Mouse (Mus musculus) hindbrain, embryonic 12.5 days (tissue): ENCODE measurements around the gene Ncoa3. TPM values are rescaled to one million over a fixed set of nuclear protein-coding genes. Genes with fewer than 3 reads are reported as not detected.

Experiments used
- ATAC-seq: fragments of 200-750 bp; cut with Nextera tagmentation; 2 replicates; pipeline ENCODE4 v1.8.0; 2017; ENCODE audit warnings: moderate TSS enrichment; ENCODE audit not compliant: low FRiP score
- H3K27ac ChIP-seq: fragments of 300-500 bp; sonication (generic); 2 replicates; pipeline ENCODE4 v1.5.1; 2016; ENCODE audit warnings: mild to moderate bottlenecking
- H3K27me3 ChIP-seq: fragments of 300-500 bp; sonication (generic); 2 replicates; pipeline ENCODE4 v1.6.1; 2016; ENCODE audit warnings: mild to moderate bottlenecking
- H3K36me3 ChIP-seq: fragments of 300-500 bp; sonication (generic); 2 replicates; pipeline ENCODE4 v1.6.1; 2016; ENCODE audit warnings: mild to moderate bottlenecking
- H3K4me1 ChIP-seq: fragments of 300-500 bp; sonication (generic); 2 replicates; pipeline ENCODE4 v1.6.1; 2016
- H3K4me2 ChIP-seq: fragments of 300-500 bp; sonication (generic); replicated peaks from 2 replicates; pipeline ENCODE4 v1.6.1; 2016; ENCODE audit warnings: mild to moderate bottlenecking
- H3K4me3 ChIP-seq: fragments of 300-500 bp; sonication (generic); 2 replicates; pipeline ENCODE4 v1.5.1; 2016; ENCODE audit warnings: mild to moderate bottlenecking
- H3K9ac ChIP-seq: fragments of 300-500 bp; sonication (generic); 2 replicates; pipeline ENCODE4 v1.6.1; 2016; ENCODE audit warnings: mild to moderate bottlenecking, moderate library complexity
- H3K9me3 ChIP-seq: fragments of 300-500 bp; sonication (generic); replicated peaks from 2 replicates; pipeline ENCODE4 v1.6.1; 2016; ENCODE audit warnings: mild to moderate bottlenecking
- WGBS: fragments of 180-500 bp; shearing (Covaris S2); methylation state at CpG from one replicate; pipeline ENCODE4 v1.1.7; 2016; 5-methylcytosine and 5-hydroxymethylcytosine counted together
- polyA plus RNA-seq: library from polyadenylated mRNA; unstranded; fragments of >200 nt; fragmentation: Nextera tagmentation; extraction: Ambion mirVana; gene quantifications from 2 replicates; pipeline ENCODE4 v1.2.1, GENCODE M21; 2016

Gene Ncoa3
- polyA plus RNA-seq, 1 experiment from 2014 or later: 14.9 TPM

DNA sequence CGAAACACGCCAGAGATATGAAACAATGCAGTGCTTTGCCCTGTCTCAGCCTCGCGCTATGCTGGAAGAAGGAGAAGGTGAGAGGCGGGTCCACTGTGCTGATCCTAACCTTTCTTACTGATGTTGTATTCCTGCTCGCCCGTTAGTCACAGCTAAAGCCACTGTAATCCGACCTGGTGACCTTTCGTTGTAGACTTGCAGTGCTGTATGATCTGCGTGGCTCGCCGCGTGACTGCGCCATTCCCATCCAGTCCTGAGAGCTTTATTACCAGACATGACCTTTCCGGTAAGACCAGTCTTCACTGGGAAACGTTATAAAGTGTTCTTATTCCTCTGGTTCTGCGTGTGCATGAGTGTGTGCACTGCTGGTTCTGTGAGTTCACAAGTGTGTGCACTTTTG is 59.0 kb downstream of the Ncoa3 start:
- 89% methylated on average over 17 of the region's 17 CpGs for WGBS
- H3K4me3 ChIP-seq: no peak overlapping the region

DNA sequence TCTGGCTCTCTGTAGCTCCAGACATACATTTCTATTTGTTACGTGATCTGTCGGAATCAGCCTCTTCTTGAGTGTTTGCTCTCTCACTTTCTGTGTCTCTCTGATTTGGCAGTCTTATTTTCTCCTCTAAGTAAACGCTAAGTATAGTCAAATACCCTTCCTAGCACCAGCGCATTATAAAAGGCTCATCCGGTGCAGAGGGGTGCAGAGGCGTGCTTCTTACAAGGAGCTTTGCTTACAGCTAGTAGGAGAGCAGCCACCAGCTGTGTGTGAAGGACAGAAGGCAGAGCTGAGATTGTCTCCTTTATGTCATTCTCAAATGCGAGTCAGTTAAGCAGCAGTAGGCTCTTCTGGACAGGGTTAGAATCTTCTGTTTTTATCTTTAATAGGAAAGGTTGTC is 59.5 kb downstream of the Ncoa3 start:
- no peak overlapping the region for H3K4me3 ChIP-seq
- H3K9ac ChIP-seq: no peak overlapping the region
- H3K27ac ChIP-seq: no peak overlapping the region
- no peak overlapping the region for H3K4me2 ChIP-seq
- no peak for ATAC-seq
- no peaks in the 10 kb centered on the region for H3K9me3 ChIP-seq
- H3K27me3 ChIP-seq: no peaks in the 10 kb centered on the region
- no peaks in the 10 kb centered on the region for H3K4me1 ChIP-seq
- peaks cover 59% of the 10 kb centered on the region for H3K36me3 ChIP-seq
- WGBS: 88% methylated on average over 7 of the region's 7 CpGs

More for the DNA sequence above, 59.0 kb downstream of the Ncoa3 start:
- ATAC-seq: no peak
- no peak overlapping the region for H3K9ac ChIP-seq
- H3K9me3 ChIP-seq: no peaks in the 10 kb centered on the region
- no peak overlapping the region for H3K4me2 ChIP-seq
- H3K36me3 ChIP-seq: peaks cover 55% of the 10 kb centered on the region
- no peak overlapping the region for H3K27ac ChIP-seq
- no peaks in the 10 kb centered on the region for H3K4me1 ChIP-seq
- no peaks in the 10 kb centered on the region for H3K27me3 ChIP-seq

- peaks cover 57% of the 10 kb centered on the region for H3K36me3 ChIP-seq
- 93% methylated on average over 14 of the region's 14 CpGs for WGBS
- no peak for ATAC-seq
- no peak overlapping the region for H3K4me2 ChIP-seq
- no peak overlapping the region for H3K4me3 ChIP-seq
- H3K4me1 ChIP-seq: no peaks in the 10 kb centered on the region
- no peaks in the 10 kb centered on the region for H3K27me3 ChIP-seq
- H3K9ac ChIP-seq: no peak overlapping the region
- H3K9me3 ChIP-seq: no peaks in the 10 kb centered on the region
- no peak overlapping the region for H3K27ac ChIP-seq
Observed at GRCm38 (mm10) chr2:166054002-166054539, 61.6 kb downstream of the Ncoa3 start.

DNA sequence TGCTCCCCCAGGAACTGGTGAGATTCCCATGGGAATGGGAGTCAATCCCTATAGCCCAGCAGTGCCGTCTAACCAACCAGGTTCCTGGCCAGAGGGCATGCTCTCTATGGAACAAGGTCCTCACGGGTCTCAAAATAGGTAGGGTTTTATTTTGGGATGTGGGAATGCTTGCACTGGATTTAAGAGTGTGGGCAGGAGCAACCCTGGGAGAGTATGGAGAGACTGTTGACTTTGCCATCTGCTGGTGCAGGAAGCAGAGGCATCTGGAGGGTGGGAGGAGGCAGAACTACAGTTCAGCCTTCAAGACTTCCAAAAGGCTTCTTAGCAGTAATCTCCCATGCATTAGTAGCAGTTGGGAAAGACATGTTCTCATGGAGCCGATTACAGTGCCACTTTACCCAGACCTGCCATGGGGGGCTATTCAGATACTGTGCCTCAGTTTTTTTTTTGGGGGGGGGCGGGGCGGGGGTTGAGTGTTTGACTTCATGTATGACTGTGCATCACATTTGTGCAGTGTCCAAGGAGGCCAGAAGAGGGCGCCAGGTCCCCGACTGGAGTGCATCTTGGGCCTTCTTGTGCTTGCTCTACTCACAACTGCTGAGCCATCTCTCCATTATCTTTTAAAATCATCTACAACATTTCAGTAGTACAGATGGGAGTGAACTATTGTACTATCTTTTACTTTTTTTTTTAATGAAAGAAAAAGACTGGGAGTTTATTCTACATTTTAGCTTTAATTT is 67.4 kb downstream of the Ncoa3 start:
- Histone ChIP-seq H3K36me3 (peaks cover 72% of the 10 kb centered on the region), H3K4me1 (no peaks in the 10 kb centered on the region), H3K9ac (no peak overlapping the region), H3K9me3 (no peaks in the 10 kb centered on the region), H3K4me2 (no peak overlapping the region), H3K4me3 (no peak overlapping the region), H3K27ac (no peak overlapping the region), H3K27me3 (no peaks in the 10 kb centered on the region)
- no peak for ATAC-seq
- WGBS: 72% methylated on average over 7 of the region's 7 CpGs

GRCm38 (mm10) chr2:166062008-166062407 is 69.6 kb downstream of the Ncoa3 start:
- no peak for ATAC-seq
- Histone ChIP-seq H3K36me3 (peaks cover 75% of the 10 kb centered on the region), H3K9me3 (no peaks in the 10 kb centered on the region), H3K9ac (no peak overlapping the region), H3K4me2 (no peak overlapping the region), H3K4me1 (no peaks in the 10 kb centered on the region), H3K27ac (no peak overlapping the region), H3K4me3 (no peak overlapping the region), H3K27me3 (no peaks in the 10 kb centered on the region)
- WGBS: 90% methylated on average over 1 of the region's 1 CpGs

GRCm38 (mm10) chr2:166062431-166062830 is 70.0 kb downstream of the Ncoa3 start:
- Histone ChIP-seq H3K36me3 (peaks cover 77% of the 10 kb centered on the region), H3K4me1 (no peaks in the 10 kb centered on the region), H3K4me2 (no peak overlapping the region), H3K27ac (no peak overlapping the region), H3K4me3 (no peak overlapping the region), H3K27me3 (no peaks in the 10 kb centered on the region), H3K9ac (no peak overlapping the region), H3K9me3 (no peaks in the 10 kb centered on the region)
- 88% methylated on average over 8 of the region's 8 CpGs for WGBS
- no peak for ATAC-seq

DNA sequence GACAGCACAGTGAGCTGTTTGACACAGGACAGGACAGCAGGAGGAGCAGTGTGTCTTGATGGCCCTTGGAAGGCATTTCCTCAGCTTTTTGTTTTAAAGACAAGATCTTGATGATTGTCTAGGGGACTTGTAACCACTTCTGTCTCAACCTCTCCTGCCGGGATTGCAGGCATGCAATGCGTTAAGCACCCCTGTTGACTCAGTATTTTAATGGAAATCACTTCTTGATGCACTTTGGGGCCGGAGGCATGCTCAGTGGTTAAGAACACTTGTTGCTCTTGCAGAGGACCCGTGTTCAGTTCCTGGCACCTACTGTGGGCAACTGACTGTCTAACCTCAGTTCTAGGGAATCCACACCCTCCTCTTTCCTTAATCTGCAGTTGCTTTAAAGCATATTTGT is 74.0 kb downstream of the Ncoa3 start:
- ATAC-seq: no peak
- Histone ChIP-seq H3K9me3 (no peaks in the 10 kb centered on the region), H3K4me3 (no peak overlapping the region), H3K27me3 (no peaks in the 10 kb centered on the region), H3K36me3 (peaks cover 82% of the 10 kb centered on the region), H3K27ac (no peak overlapping the region), H3K4me1 (no peaks in the 10 kb centered on the region), H3K9ac (no peak overlapping the region), H3K4me2 (no peak overlapping the region)
- WGBS: 72% methylated on average over 4 of the region's 4 CpGs

DNA sequence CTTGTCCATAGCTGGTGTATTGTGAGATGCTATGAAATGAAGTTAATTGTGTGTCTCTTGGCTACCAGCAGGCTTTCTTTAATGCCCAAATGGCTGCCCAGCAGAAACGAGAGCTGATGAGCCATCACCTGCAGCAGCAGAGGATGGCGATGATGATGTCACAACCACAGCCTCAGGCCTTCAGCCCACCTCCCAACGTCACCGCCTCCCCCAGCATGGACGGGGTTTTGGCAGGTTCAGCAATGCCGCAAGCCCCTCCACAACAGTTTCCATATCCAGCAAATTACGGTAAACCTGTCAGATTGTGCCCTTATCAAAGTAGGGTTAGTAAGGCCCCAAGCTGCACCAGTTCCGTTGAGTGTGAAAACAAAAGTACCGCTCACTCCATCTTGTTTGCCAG is 75.8 kb downstream of the Ncoa3 start:
- no peak overlapping the region for H3K4me2 ChIP-seq
- no peak overlapping the region; the same call in 1 of the 2 replicates for H3K27ac ChIP-seq
- ATAC-seq: no peak
- no peaks in the 10 kb centered on the region for H3K4me1 ChIP-seq
- H3K4me3 ChIP-seq: no peak overlapping the region
- H3K9ac ChIP-seq: no peak overlapping the region
- H3K27me3 ChIP-seq: no peaks in the 10 kb centered on the region
- WGBS: 93% methylated on average over 9 of the region's 9 CpGs
- no peaks in the 10 kb centered on the region for H3K9me3 ChIP-seq
- peaks cover 80% of the 10 kb centered on the region for H3K36me3 ChIP-seq

- ATAC-seq: no peak
Observed at GRCm38 (mm10) chr2:166069164-166069563, 76.7 kb downstream of the Ncoa3 start.

GRCm38 (mm10) chr2:166069738-166070137 is 77.3 kb downstream of the Ncoa3 start:
- Histone ChIP-seq H3K27me3 (no peaks in the 10 kb centered on the region), H3K4me3 (no peak overlapping the region), H3K4me1 (0 out of 2 replicates have a peak, but pooled peaks cover 6% of the 10 kb centered on the region), H3K9me3 (no peaks in the 10 kb centered on the region), H3K27ac (no peak overlapping the region), H3K9ac (no peak overlapping the region), H3K4me2 (no peak overlapping the region), H3K36me3 (peaks cover 71% of the 10 kb centered on the region)
- WGBS: 95% methylated on average over 7 of the region's 7 CpGs
- ATAC-seq: no peak

More at GRCm38 (mm10) chr2:166069164-166069563, 76.7 kb downstream of the Ncoa3 start:
- peaks cover 74% of the 10 kb centered on the region for H3K36me3 ChIP-seq
- H3K4me3 ChIP-seq: no peak overlapping the region
- no peak overlapping the region for H3K9ac ChIP-seq
- H3K4me1 ChIP-seq: 0 out of 2 replicates have a peak, but pooled peaks cover 2% of the 10 kb centered on the region
- H3K9me3 ChIP-seq: no peaks in the 10 kb centered on the region
- H3K27me3 ChIP-seq: no peaks in the 10 kb centered on the region
- WGBS: 94% methylated on average over 5 of the region's 5 CpGs
- no peak overlapping the region for H3K27ac ChIP-seq
- no peak overlapping the region for H3K4me2 ChIP-seq

DNA sequence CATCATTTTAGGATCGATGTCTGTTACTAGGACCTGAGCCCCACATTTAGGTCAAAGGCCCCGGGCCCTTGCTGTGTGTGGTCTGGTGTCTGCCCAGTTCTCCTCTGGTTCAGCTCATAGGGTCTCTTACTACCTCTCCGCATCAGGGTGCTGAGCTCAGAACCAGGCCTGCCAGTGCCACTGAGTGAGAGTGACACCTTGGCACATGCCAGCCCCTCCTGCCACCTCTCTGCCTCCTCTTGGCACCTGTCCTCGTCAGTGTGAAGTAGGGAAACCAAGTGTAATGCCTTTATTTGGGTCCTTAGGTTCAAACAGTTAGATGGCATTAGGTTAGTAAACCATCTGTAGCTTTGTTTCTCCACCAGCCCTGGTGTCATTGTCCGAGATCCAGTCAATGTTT is 79.0 kb downstream of the Ncoa3 start:
- H3K4me1 ChIP-seq: 0 out of 2 replicates have a peak, but pooled peaks cover 6% of the 10 kb centered on the region
- WGBS: 92% methylated on average over 5 of the region's 5 CpGs
- ATAC-seq: no peak
- H3K36me3 ChIP-seq: peaks cover 64% of the 10 kb centered on the region
- no peak overlapping the region for H3K4me3 ChIP-seq
- H3K27me3 ChIP-seq: no peaks in the 10 kb centered on the region
- no peaks in the 10 kb centered on the region for H3K9me3 ChIP-seq
- H3K27ac ChIP-seq: no peak overlapping the region
- H3K4me2 ChIP-seq: no peak overlapping the region
- no peak overlapping the region for H3K9ac ChIP-seq

GRCm38 (mm10) chr2:166071889-166072288 is 79.5 kb downstream of the Ncoa3 start:
- no peak for ATAC-seq
- no peaks in the 10 kb centered on the region for H3K27me3 ChIP-seq
- 85% methylated on average over 9 of the region's 9 CpGs for WGBS
- H3K9me3 ChIP-seq: no peaks in the 10 kb centered on the region
- H3K36me3 ChIP-seq: peaks cover 60% of the 10 kb centered on the region
- no peak overlapping the region for H3K27ac ChIP-seq
- 0 out of 2 replicates have a peak, but pooled peaks cover 6% of the 10 kb centered on the region for H3K4me1 ChIP-seq
- no peak overlapping the region for H3K9ac ChIP-seq
- H3K4me2 ChIP-seq: no peak overlapping the region
- H3K4me3 ChIP-seq: no peak overlapping the region

DNA sequence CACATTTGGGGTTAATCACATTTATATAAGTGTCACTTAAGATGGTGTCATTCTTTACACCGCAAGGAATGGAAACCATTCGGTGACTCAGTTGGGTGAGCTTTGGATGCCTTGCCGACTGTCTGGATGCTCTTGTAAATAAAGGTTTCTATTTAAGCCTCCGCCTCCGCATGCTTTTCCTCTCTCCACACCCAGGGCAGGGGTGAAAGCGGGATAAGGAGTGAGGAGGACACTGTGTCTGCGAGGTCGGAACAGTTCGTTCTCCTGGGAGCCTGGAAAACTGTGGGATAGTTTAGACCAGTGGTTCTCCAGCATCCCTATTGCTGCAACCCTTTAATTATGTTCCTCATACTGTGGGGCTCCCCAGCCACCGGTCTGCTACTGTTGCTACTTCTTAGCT is 80.6 kb downstream of the Ncoa3 start:
- peaks cover 57% of the 10 kb centered on the region for H3K36me3 ChIP-seq
- H3K4me2 ChIP-seq: no peak overlapping the region
- no peak overlapping the region for H3K4me3 ChIP-seq
- H3K9ac ChIP-seq: no peak overlapping the region
- H3K9me3 ChIP-seq: no peaks in the 10 kb centered on the region
- WGBS: 84% methylated on average over 10 of the region's 10 CpGs
- no peak for ATAC-seq
- H3K27ac ChIP-seq: no peak overlapping the region
- no peaks in the 10 kb centered on the region for H3K27me3 ChIP-seq
- 0 out of 2 replicates have a peak, but pooled peaks cover 6% of the 10 kb centered on the region for H3K4me1 ChIP-seq
